Mouse (Mus musculus) forelimb bud, embryonic 11.5 days (tissue): ENCODE measurements around the gene Hydin.

Experiments used
- DNase-seq: peaks from one replicate; pipeline ENCODE4 v3.0.0-alpha.2; 2012; ENCODE audit warnings: low read depth, low spot score

The Hydin gene

DNA sequence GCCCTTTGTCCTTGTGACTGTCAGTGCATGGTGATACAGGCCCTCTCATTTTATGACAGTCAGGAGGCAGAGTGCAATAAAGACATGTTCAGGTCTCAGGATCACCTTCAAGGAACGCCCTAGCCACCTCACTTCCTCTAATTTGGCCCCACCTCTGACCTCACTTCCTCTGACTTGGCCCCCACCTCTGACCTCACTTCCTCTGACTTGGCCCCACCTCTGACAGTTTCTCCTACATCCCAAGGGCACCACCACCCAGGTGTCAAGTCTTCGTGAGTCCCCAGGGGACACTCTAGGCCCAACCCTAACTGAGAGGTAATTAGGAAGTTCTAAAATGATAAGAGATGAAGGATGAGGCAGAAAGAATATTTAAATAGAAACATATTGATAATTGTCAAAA is 177.5 kb downstream of the Hydin start:
- no peak for DNase-seq

DNA sequence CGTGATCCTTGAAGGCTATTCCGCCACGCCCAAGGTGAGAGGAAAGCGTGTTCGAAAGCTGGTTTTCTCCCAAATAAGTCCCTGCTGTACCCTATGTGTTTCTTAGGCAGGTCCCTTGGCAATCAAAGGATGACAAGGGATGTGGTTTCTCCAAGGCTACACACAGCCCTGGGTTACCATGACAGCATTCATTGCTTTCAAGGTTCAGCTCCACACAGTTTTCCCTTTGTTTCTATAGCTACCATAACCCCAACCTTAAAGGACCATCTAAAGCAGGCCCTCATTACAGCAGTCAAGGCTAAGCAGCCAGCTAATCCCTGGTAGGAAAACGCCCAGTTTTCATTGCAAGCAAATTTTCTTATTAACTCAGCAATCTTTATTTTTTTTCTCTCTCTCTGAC is 183.7 kb downstream of the Hydin start:
- DNase-seq: no peak

DNA sequence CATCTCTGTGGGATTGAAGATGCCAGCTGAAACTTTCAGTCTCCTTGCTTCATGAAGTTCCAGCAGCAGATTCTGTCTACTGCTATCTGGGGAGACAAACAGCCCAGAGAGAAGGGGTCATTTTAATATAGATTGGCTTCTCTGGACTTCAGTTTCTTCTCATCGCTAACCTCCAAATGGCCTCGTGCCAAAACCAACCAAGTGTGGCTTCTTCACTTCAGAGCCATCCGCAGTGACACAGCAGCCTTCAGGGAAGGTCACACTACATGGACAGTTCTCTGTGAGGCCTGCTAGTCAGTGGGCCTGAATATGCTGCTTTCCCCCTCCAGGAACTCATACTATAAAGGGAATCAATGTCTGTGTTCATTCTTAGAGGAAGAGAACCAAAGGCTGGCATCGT is 187.7 kb downstream of the Hydin start:
- no peak for DNase-seq

DNA sequence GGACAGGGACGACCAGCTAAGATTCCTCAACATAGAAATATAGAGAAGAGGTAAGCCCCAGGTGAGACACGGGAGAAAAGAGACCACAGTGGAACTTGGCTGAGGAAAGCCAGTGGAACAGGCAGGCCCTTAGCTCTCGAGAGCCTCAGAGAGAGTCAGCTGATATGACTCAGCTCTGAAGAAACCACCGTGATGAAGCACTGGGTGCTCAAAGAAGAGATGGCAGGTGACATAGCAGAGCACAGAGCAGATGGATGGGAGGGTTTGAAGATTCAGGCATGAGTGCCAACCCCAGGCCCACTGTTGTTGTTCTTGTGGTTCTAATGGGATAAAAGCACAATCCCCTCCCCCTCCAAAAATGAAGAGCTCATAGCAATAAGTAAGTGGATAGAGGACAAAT is 190.6 kb downstream of the Hydin start:
- no peak for DNase-seq

DNA sequence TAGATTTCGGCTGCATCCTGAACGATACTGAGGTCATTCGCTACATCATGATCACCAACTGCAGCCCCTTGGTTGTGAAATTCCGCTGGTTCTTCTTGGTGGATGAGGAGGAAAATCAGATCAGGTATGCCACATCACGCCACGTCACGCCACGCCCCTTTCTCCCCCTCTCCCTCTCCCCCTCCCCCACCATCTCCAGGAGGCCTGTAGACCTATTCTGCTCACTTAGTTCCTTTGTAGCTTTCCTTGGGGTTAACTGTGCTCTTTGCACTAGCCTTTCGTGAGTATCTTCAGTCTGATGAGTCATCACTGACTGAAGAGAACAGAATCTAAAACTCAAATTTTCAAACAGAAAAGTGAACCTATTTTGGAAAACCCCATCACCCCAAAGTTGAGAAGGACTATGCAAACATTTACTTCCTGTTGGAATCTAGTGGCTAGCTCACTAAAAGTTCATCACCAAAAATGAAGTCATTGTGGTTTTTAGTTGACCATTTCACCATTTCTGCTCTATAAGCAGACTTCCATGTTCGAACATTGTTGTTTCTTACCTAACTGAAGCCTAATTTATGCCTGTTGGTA is 195.9 kb downstream of the Hydin start:
- DNase-seq: no peak

DNA sequence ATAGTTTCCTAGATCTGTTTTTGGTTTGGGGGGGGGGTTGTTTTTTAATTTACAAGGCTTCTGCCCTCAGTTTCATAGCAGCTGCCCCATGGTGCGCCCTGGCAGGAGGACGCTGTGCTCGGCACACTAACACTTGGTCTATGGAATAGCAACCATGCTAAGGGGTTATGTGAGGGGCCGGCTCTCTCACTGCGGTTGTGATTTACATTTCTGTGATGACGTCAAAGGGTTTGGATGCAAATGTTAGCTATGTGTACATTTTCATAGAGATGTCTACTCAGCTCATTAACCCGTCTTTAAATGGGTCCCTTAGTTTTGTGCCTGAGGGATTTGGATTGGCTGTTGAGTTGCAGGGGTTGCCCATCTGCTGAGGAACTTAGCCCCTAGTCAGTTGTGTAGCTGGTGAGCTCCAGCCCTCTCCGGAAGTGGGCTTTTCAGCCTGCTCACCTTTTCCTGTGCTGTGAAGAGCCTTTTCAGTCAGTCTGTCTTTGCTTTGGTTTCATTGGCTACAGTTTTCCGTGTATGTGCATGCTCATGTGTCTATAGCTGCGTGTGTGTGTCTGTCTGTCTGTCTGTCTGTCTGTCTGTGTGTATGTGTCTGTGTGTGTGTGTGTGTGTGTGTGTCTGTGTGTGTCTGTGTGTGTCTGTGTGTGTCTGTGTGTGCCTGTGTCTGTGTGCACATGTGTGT is 197.1 kb downstream of the Hydin start:
- DNase-seq: no peak

DNA sequence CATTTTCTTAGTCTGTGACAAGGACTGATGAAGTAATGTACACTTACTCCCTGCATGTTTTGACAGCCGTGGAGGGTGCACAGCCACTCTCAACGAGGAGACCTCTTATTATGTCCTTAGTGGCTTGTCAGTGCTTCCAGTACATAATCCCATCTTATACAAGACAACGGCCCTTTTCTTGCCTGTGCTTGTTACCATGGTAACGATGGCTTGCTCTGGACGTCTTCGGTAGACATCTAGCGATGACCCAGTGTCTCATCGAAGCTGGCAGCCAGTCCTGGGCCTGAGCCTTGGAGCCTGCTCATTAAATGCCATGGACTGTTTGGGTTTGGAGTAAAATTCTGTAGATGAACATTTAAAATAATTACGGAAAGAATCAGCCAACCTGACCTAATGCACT is 198.8 kb downstream of the Hydin start:
- no peak for DNase-seq

DNA sequence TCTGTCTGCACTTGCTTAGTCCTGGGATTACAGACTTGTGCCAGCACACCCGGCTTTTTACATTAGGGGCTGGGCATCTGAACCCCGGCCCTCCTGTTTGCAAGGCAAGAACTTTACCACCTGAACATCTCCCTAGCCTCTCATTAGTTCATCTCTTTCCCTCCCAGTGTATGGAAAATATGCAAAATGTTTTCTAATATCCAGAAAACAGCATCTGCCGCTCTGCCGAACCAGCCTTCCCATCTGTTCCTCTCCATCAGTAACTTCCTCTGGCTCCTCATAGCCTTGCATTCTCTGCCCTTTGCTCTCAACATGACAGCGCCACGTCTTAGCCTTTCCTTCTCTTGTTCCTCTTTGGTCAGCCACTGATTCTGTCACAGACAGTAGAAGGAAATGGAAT is 210.5 kb downstream of the Hydin start:
- DNase-seq: no peak

DNA sequence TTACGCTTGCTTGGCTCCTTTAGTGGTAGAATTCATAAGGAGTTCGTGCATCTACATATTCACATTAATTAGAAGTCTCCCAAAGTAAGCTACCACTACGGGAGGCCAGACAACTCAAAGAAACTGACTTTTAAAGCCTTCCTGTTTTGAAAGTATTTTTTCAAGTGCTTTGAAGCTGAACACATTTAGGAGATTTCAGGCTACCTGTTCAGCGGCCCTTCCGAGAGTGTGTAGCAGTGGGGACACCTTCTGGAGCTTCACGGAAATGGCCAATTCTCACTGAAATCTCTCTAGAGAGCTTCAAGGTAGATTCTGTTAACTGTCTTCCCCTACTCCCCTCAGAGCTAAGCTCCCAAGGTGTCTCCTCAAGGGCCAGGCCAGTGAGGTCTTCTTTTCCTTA is 211.8 kb downstream of the Hydin start:
- peak; percentile 33 for DNase-seq

DNA sequence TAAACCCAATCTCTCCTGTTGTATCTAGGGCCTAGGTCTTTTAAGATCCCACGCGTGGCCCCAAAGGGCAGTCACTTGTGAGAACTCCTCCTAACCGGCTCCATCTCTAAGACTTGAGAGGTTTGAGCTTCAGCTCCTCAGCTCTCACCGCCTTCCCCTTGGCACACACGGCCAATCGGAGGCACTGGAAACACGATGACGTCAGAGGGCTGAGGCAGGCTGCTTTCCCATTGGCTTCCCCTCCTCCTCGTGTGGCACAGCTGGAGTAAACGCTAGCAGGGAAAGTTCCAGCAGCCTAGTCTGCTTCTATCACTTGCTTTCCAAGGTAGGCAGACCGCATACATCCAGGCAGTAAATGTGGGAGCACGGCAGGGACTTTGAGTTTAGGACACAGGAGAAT is 212.6 kb downstream of the Hydin start:
- no peak for DNase-seq

DNA sequence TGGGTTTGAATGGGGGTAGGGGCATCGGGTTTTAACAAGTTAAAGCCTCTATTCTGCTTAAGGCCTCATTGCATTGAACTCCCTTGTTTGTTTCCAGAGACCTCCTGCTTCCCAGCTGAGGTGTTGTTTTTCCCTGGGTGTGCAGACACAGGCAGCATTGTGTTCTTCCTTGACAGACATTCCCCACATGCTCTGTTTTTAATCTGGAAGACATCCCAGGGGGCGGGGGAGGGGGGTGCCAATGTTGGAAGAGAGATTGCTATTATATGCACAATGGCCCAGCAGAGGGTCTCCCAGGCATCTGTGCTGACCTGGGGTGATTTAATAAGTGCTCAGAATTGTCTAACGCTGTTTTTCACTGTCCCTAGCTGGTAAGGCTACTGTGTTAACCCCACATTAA is 215.5 kb downstream of the Hydin start:
- peak; percentile 27 for DNase-seq

DNA sequence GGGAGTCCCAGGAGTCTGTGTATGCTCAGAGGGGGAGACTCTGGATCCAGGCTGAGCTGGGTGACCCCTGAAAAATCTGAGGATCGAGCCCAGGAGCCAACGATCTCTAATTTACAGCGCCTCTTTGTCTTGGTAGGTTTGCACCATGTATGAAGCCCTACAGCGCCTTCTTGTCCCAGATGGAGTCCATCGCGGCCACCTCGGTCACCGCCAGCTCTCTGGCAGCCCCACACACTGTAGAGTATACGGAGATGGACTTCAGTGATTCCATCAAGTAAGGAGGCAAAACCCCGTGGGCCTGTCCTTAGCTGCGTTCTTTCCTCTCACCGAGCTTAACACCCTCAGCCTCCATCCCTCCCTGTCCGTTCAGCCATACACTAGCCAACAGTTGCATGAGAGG is 218.5 kb downstream of the Hydin start:
- DNase-seq: no peak

DNA sequence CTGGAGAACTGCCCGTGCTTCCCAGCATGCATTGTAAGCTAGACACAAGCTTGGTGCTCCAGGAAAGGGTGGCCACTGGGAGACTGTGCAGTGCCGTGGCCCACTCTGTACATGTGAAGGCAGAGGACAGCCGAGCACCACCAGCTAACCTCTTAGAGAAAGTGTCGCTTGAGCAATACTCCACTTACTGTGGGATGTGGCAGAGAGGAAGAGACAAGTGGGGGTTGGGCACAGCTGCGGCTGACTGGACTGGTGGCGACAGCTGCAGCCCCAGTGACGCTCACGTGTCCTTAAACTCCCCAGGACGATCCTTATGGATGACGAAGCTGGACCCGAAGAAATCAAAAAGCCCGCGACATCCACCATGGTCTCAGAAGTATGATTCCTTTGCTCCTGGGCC is 219.2 kb downstream of the Hydin start:
- DNase-seq: no peak

DNA sequence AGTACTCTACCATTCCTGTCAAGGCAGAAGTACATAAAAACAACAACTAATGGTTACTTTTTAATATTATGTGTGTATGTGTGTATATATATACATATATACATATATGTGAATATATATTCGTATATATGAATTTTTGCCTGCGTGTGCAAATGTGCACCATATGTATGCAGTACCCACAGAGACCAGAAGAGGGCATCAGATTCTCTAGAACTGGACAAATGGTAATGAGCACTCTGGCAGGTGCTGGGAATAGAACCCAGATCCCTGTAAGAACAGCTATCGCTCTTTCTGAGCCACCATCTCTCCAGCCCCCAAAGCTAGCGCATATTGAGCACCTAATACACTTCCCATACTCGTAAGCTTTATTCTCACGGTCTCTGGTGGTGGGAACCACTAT is 220.9 kb downstream of the Hydin start:
- no peak for DNase-seq

DNA sequence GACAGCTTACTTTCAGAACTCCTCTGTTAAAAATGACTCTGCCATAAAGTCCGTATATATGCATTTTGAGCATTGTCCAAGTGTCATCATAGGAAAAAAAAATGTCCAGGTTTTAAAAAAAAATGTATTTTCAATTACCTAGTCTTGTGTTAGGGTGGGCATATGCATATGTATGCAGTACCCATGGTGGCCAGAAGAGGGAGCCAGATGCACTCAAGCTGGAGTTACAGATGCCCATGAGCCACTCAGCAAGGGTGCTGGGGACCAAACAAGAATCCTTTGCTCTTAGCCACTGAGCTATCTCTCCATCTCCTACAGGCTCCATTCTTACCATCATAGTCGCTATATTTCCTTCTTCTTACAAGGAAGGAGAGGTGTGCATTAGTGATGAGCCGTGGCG is 222.6 kb downstream of the Hydin start:
- DNase-seq: no peak

DNA sequence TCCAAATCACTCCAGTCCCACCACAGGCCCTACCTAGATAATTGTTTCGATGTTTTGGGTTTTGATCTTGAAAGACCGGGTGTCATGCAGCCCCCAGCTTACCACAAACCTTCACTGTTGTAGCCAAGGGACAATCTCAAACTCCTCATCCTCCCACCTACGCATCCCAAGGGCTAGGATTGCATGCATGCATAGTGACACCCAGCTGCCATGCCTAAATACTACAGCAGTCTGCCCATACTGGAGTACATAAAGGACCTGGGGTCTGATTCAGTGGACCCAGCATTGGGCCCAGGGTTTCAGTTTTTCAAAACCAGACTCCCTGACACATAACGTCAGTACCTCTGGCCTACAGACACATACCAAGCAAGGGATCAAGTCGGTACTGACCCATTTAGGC is 224.3 kb downstream of the Hydin start:
- DNase-seq: no peak

DNA sequence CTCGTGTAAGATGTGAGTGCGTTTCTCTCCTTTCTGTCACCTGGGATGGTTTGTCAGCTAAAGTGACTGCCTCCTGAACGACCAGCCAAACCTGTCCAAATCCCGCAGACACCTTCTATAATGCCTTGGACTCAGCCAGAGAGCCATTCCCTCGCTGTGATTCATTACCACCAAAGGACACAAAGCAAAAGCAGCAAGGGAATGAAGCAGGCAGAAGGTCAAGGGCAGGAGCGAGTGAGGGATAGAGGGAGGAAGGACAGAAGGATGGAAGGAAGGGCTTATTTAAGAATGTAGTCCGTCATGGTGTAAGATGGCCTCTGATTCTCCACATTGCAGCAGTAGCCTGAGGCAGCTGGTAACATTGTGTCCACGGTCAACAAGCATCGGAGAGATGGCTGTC is 229.5 kb downstream of the Hydin start:
- no peak for DNase-seq

DNA sequence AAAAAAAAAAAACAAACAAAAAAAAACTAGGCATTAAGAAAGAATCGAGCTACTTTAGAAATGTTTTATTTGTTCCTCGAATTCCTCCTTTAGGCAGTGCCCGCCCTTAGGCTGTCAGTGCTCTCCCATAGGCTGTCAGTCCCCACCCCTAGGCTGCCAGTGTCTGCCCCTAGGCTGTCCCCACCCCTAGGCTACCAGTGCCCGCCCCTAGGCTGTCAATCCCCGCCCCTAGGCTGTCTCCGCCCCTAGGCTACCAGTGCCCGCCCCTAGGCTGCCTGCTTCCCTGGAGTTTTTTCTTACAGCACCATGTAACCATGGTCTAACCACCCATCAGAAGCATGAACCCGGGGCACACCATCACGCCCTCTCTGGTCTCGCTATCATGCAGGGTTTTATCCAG is 233.5 kb downstream of the Hydin start:
- DNase-seq: no peak

DNA sequence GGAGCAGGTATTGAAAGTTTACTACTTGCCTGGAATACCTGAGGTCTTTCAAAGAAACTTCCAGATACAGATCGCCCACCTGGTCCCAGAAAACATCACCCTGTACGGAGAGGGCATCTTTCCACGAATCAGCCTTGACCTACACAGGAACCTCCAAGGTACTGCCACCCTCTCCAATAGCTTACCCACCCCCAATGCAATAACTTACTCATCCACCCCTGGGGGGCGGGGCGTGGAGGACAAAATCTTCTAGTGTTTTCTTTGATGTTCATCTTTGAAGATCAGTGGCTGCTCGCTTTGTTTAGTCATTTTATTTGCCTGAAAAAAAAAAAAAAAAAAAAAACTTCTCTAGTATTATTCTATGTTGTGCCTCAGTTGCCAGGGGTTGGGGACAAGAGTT is 233.9 kb downstream of the Hydin start:
- DNase-seq: no peak

DNA sequence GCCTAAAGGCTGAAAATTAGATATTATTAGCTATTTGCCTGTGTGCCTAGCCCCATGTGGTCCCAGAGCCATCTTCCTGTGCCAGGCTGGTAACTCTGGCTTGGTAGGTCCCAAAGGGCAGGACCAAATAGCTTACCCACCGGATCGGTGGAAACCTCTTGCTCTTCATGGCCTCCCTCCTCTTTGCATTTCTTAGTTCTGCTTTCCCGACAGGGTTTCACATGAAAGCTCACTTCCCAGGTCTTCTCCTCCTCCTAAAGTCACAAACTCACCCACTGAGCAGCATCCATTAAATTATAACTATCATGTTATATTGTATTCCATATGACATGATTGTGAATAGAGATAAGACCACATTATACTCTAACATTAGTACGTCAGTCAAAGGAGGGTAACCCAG is 234.6 kb downstream of the Hydin start:
- no peak for DNase-seq

DNA sequence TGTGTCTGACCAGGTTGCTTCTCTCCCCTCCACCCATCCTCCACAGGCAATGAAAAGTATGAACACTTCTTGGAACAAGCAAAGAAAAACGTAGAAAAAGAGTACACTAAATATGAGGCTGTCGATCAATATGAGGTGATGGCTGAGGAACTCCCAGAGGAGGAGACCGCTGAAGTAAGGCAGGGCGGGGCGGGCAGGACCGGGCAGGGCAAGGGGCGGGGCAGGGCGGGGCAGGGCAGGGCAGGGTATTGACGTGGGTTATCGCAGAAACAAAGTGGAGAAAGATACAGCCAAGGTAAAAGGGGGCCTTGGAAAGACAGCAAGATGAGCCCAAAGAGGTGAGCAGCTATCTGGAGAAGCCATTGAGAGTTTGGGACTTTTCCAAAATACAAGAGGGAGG is 236.1 kb downstream of the Hydin start:
- DNase-seq: no peak

DNA sequence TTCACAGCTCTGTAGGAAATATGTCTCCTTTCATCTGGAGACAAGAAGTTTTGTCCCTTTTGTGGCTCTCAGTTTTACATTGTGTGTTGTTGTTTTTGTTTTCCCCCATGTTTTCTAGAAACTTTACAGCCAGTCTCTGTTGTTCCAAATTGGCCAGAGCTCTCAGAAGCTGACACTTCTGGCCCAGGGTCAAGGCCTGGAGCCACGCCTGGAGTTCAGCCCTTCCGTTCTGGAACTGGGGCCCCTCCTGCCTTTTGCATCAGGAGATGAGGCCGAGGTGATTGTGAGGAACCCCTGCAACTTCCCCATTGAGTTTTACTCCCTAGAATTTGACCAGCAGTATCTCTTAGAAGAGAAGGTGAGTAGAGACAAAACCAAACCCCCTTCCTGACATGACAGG is 242.0 kb downstream of the Hydin start:
- no peak for DNase-seq

DNA sequence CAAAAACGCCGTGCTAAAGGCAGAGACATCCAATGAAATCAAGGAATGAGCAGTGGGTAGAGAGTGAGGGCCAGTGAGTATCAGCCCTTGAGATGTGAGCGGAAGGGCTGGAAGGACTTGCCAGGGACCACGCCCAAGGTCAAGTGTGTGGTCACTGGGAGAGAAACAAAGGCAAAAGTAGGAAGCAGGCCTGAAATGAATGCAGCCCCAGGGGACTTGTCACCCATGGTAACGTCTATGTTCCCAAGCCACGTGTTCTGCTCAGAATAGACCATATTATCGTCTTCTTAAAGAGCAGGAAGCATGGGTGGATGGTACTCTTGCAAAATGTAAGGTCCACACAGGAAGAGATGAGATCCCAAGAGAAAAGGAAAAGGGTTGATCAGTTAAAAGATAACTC is 253.0 kb downstream of the Hydin start:
- DNase-seq: no peak

DNA sequence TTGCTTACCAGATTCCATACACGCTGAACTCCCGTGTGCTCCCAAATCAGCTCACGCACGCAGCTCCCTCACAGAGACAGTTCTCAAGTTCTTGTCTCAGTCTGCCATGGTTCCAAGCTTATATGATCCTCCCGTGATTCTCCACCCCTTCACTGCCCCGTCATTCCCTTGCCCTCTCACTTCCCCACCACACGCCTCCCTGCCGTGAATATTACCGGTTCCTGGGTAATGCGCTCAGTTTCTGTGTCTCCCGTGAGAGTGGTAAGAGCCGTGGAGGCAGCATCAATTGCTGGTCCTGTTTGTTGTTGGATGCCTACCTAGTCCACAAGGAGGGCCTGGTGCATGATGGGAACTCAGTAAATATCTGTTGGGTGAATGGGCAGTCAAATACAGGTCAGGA is 255.1 kb downstream of the Hydin start:
- no peak for DNase-seq
